Comparison of ENCODE assay signal across 8 mouse cellular contexts in the genomic region with DNA sequence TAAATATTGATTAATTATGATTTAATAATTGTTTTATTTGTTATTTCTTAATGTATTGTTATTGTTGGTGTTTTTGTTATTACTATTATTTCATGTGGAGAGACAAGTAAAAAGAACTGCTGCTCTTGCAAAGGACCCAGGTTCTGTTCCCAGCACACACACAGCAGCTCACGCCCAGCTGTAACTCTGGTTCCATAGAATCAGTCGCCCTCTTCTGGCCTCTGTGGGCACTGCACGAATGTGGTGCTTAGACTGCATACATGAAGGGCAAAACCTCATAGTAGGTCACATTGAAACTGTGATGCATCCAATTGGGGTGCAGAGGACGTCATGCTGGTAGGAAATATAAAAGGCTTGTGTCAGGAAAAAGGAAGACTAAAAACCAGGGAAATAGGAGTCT. TPM values are rescaled to one million over a fixed set of nuclear protein-coding genes. Genes with fewer than 3 reads are reported as not detected.
DNase-seq lines count a peak whose midpoint lies in the region; ATAC-seq and TF ChIP-seq lines count a peak whose summit lies in the region.
"Had no signal": no experiment of that assay in that cellular context is flagged by ENCODE, and none has a peak within 500 bp of the region (broad histone marks: within the 10 kb centered on the region; RNA-seq: fewer than 3 reads in every experiment).

No protein-coding gene starts in this region.

- H3K4me3 ChIP-seq in kidney, embryonic 14.5 days (ENCODE audit: low read length): no peak overlapping the region
- no peak overlapping the region for H3K4me3 ChIP-seq in bone marrow, adult 2 months (replicated peaks; ENCODE audit: control insufficient read depth, low read depth, low read length)

- no peak for ATAC-seq in kidney, embryonic 14.5 days (ENCODE audit: low FRiP score, low TSS enrichment)
- no peak for ATAC-seq in cerebellum, adult (ENCODE audit: insufficient number of reproducible peaks, low FRiP score, low TSS enrichment)

- peak; percentile 50; the same call in 1 of the 2 replicates for TF ChIP-seq CTCF in bone marrow, adult 2 months (IDR thresholded peaks at IDR 0.05; ENCODE audit: control insufficient read depth, insufficient read depth, low read length)

- no peaks in the 10 kb centered on the region for H3K36me3 ChIP-seq in kidney, embryonic 14.5 days (ENCODE audit: control insufficient read depth, insufficient read depth, low read length)

- H3K27ac ChIP-seq in kidney, embryonic 14.5 days (ENCODE audit: low read depth, low read length): no peak overlapping the region
- no peak overlapping the region for H3K27ac ChIP-seq in bone marrow, adult 2 months (ENCODE audit: control insufficient read depth, insufficient read depth, low read depth, low read length, poor library complexity)

- 0 out of 2 replicates have a peak, but pooled peaks cover 3% of the 10 kb centered on the region for H3K9me3 ChIP-seq in kidney, embryonic 14.5 days (ENCODE audit: control insufficient read depth, low read length)

- H3K4me2 ChIP-seq in kidney, embryonic 14.5 days (replicated peaks; ENCODE audit: low read depth, low read length): no peak overlapping the region

- H3K9ac ChIP-seq in kidney, embryonic 14.5 days (ENCODE audit: low read depth, low read length): no peak overlapping the region

- TF ChIP-seq POLR2A in bone marrow, adult 2 months (IDR thresholded peaks at IDR 0.05; ENCODE audit: borderline replicate concordance, control insufficient read depth, low read depth, low read length): no peak

- 52% methylated on average over 4 of the region's 4 CpGs for WGBS in kidney, embryonic 14.5 days
- WGBS in bone marrow, adult 2 months: 54% methylated on average over 4 of the region's 4 CpGs

- no peaks in the 10 kb centered on the region for H3K27me3 ChIP-seq in kidney, embryonic 14.5 days (ENCODE audit: control insufficient read depth, insufficient read depth, low read length)

- no peaks in the 10 kb centered on the region for H3K4me1 ChIP-seq in kidney, embryonic 14.5 days (ENCODE audit: control insufficient read depth, insufficient read depth, low read length)
- H3K4me1 ChIP-seq in bone marrow, adult 2 months (ENCODE audit: control insufficient read depth, insufficient read depth, low read length): no peaks in the 10 kb centered on the region

- DNase-seq in kidney, postnatal 10 days: peak; percentile 38
- DNase-seq in ES-CJ7 (ENCODE audit: low read depth, low spot score): peak; percentile 66
- DNase-seq in lung, postnatal 14 days: peak; percentile 19
- no peak for DNase-seq in gastrocnemius, adult 18-20 months (ENCODE audit: low spot score)

RNA-seq across cellular contexts. Expression of a gene that starts 7.1 kb away (rescaled TPM):
- not detected in 2 replicates for polyA plus RNA-seq in kidney, embryonic 14.5 days (2014; fragmentation: Nextera tagmentation; extraction: Ambion mirVana)
- not detected in 2 replicates for polyA plus RNA-seq in bone marrow, adult 2 months (2011; ENCODE audit: insufficient read depth, insufficient read length, low replicate concordance, missing spikeins)
- total RNA-seq in gastrocnemius, adult 18-20 months (2021): not detected
- polyA plus RNA-seq: liver, embryonic 16.5 days had no signal

RNA-seq across cellular contexts. Expression of a gene that starts 47.9 kb away (rescaled TPM):
- polyA plus RNA-seq in kidney, embryonic 14.5 days (2014; fragmentation: Nextera tagmentation; extraction: Ambion mirVana): 64.0 and 70.4 TPM in 2 replicates
- polyA plus RNA-seq in bone marrow, adult 2 months (2011; ENCODE audit: insufficient read depth, insufficient read length, low replicate concordance, missing spikeins): 14.7 and 33.9 TPM in 2 replicates
- 10 to 100 TPM; 14.6 to 15.5 TPM for total RNA-seq in gastrocnemius, adult 18-20 months (2021)

RNA-seq across cellular contexts. Expression of a gene that starts 51.0 kb away (rescaled TPM):
- polyA plus RNA-seq in kidney, embryonic 14.5 days (2014; fragmentation: Nextera tagmentation; extraction: Ambion mirVana): 9.3 and 14.0 TPM in 2 replicates
- 2.2 and 2.6 TPM in 2 replicates for polyA plus RNA-seq in bone marrow, adult 2 months (2011; ENCODE audit: insufficient read depth, insufficient read length, low replicate concordance, missing spikeins)
- 1 to 10 TPM; 2.1 to 2.4 TPM for total RNA-seq in gastrocnemius, adult 18-20 months (2021)
